Mouse (Mus musculus): Measurements from ENCODE around the gene Tbpl1. TPM values are rescaled to one million over a fixed set of nuclear protein-coding genes. Genes with fewer than 3 reads are reported as not detected.

Gene Tbpl1
- 74.5 and 75.7 TPM in 2 replicates for polyA plus RNA-seq (2015; fragmentation: Nextera tagmentation; extraction: Ambion mirVana)

DNA sequence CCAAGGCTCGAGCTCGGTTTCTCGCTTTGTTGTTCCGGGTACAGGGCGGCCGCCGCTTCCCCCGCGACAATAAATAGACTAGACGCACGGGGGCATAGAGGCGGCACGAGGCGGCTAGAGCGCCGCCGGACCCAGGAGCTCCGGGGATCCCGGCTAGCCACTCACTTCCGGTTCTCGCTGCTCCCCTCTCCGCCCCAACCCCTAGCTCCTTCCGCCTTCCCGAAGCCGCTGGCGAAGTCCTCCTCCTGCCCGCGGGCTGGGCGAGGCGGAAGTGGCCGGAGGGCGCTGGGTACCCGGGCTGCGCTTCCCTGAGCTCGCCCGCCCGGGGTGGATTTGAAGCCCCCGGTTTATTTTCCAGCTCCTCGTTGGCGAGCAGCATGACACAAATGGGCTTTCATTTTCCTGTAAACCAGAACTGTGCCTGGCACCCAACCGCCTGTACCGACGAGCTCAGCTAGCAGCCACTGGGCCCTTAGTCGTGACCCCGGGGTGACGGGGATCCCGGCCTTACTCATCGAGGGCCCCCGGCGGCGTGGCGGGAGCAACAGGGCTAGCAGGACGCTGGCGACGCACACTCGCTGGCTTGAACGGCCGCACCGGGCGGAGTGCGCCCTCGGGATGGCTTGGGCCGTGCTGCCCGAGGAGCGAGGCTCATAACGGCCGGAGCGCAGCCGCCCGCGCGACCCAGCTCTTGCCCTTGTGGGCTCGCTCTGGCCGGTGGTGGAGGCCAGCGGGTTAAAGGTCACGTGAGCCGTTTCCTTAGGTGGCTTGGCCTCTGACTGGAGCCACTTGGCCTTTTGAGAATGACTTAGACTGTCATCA, at the start of gene Tbpl1:
TSS of gene Tbpl1 (minus strand) at position 667 of the 822 bp plus-strand sequence.
- peak; percentile 98 for ATAC-seq (replicated peaks; ENCODE audit: low FRiP score)
- Histone ChIP-seq H3K4me1 (peaks cover 20% of the 10 kb centered on the region), H3K27me3 (no peaks in the 10 kb centered on the region), H3K9ac (peak within 1 kb of the TSS; percentile 92), H3K9me3 (replicated peaks) (no peaks in the 10 kb centered on the region), H3K27ac (peak within 1 kb of the TSS; percentile 91), H3K36me3 (no peaks in the 10 kb centered on the region), H3K4me2 (peak within 1 kb of the TSS; percentile 87), H3K4me3 (replicated peaks) (peak within 1 kb of the TSS; percentile 76)
- under 1% methylated on average over 77 of the region's 77 CpGs for WGBS

DNA sequence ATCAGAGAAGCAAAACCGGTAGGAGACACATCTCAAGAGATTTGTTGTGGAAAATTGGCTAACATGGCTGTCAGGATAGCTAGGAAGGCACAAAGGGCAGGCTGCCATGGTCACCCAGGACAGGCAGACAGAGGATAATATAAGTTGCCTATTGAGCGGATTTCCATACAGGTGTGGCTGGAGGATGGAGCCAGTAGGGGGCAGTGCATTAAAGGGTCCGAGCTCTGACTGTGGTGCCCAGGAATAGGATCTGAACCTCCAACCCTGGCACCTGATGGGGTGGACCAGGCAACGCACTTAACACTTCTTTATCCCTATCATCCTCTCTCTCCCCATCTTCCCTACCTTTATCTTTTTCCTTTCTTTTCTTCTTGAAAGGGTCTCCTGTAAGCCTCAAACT, 49.7 kb upstream of the Tbpl1 start:
- 52% methylated on average over 4 of the region's 4 CpGs for WGBS
- Histone ChIP-seq H3K4me1 (peaks cover 8% of the 10 kb centered on the region; the same call in 1 of the 2 replicates), H3K4me2 (no peak overlapping the region), H3K9me3 (replicated peaks) (no peaks in the 10 kb centered on the region), H3K27ac (no peak overlapping the region), H3K27me3 (no peaks in the 10 kb centered on the region; the same call in 1 of the 2 replicates), H3K9ac (no peak overlapping the region), H3K36me3 (no peaks in the 10 kb centered on the region), H3K4me3 (replicated peaks) (no peak overlapping the region)
- ATAC-seq (replicated peaks; ENCODE audit: low FRiP score), result no peak

DNA sequence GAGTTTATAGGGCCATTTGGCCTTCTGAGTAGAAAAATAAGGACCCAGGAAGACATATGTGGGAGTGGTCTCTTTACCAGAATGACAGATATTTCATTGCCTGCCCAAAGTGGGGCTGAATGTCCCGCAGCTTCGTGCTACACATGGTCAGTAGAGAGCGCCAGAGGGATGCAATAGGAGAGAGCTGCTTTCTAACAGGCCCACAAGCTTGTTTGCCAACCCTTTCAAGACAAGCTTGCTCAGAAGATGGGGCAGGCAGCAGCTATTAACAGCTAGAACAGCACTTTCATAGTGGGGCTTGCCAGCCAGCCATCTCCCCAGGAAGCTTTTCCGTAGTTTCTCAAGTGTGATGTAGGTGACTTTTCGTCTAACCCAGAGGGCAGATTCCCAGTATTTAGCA, 46.2 kb upstream of the Tbpl1 start:
- Histone ChIP-seq H3K9ac (no peak overlapping the region), H3K4me3 (replicated peaks) (no peak overlapping the region), H3K27me3 (no peaks in the 10 kb centered on the region; the same call in 1 of the 2 replicates), H3K9me3 (replicated peaks) (no peaks in the 10 kb centered on the region), H3K36me3 (no peaks in the 10 kb centered on the region), H3K27ac (no peak overlapping the region), H3K4me2 (no peak overlapping the region), H3K4me1 (peaks cover 4% of the 10 kb centered on the region; the same call in 1 of the 2 replicates)
- no peak for ATAC-seq (replicated peaks; ENCODE audit: low FRiP score)
- WGBS, result 6% methylated on average over 5 of the region's 5 CpGs

DNA sequence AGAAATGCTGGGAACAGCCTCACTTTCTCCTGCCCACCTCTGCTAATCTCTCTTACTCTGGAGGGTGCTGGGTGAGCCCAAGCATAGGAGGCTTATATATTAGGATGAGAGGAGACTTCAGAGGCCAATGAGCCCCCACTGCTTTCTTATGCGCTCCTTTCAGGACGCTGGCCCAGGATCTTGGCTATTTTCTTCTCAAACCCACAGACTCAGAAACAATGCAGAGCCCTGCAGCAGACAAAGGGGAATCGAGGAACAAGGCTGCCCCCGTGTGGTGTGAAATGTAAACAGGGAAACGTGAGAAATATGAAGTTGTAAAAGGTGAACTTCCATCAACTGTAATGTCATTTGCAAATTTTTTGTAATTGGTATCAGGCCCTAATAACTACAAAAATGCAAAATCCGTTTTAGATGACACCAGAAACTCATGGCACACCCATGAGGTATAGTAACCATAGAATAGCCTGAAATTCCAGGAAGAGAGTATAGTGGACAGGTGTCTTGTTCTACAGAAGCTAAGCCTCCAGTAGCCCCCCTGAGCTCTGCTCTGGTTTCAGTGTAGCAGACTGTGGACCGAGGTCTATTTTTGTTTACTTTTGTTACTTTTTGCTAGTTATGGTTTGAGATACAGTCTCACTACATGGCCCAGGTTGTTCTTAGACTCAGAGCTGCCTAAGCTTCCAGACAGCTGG, 44.4 kb upstream of the Tbpl1 start:
- H3K4me3 ChIP-seq (replicated peaks), result no peak overlapping the region
- H3K4me2 ChIP-seq, result no peak overlapping the region
- no peak overlapping the region for H3K27ac ChIP-seq
- H3K36me3 ChIP-seq, result no peaks in the 10 kb centered on the region
- 11% methylated on average over 7 of the region's 7 CpGs for WGBS
- H3K9ac ChIP-seq, result no peak overlapping the region
- H3K9me3 ChIP-seq (replicated peaks), result no peaks in the 10 kb centered on the region
- H3K4me1 ChIP-seq, result peaks cover 4% of the 10 kb centered on the region; the same call in 1 of the 2 replicates
- no peaks in the 10 kb centered on the region; the same call in 1 of the 2 replicates for H3K27me3 ChIP-seq
- ATAC-seq (replicated peaks; ENCODE audit: low FRiP score), result no peak

DNA sequence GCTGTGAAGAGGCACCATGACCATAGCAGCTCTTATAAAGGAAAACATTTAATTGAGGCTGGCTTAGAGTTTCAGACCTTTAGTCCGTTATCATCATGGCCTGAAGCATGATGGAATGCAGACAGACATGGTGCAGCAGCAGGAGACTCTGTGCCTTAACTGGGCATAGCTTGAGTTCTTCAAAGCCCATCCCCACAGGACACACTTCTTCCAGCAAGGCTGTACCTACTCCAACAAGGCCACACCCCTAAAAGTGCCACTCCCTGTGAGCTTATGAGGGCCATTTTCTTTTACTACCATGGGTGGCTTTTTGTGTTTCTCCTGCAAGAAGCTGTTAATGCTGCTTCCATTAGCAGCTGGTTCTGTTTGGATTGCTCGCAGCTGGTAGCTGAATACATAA, 43.7 kb upstream of the Tbpl1 start:
- H3K27me3 ChIP-seq, result no peaks in the 10 kb centered on the region; the same call in 1 of the 2 replicates
- H3K36me3 ChIP-seq, result no peaks in the 10 kb centered on the region
- WGBS, result 72% methylated on average over 2 of the region's 2 CpGs
- H3K4me1 ChIP-seq, result peaks cover 4% of the 10 kb centered on the region; the same call in 1 of the 2 replicates
- no peak overlapping the region for H3K9ac ChIP-seq
- ATAC-seq (replicated peaks; ENCODE audit: low FRiP score), result no peak
- no peak overlapping the region for H3K4me3 ChIP-seq (replicated peaks)
- no peaks in the 10 kb centered on the region for H3K9me3 ChIP-seq (replicated peaks)
- H3K4me2 ChIP-seq, result no peak overlapping the region
- no peak overlapping the region for H3K27ac ChIP-seq

DNA sequence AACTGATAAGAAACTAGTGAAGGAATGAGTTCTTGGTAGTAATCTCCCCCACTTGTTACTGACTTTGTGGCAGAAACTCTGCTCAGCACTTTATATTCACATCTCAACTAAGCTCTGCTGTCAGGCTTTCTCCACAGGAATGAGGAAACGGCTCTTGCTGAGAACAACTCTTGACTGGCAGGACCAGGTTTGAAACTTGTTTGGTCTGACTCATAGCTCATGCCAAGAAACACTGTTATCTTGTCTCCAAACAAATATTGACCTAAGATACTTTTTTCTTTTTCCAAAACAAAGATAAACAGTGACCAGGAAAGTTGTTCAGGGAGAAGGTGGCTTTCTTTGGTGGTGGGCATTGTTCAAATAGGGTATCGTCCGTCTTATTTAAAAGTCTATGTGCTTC, 42.9 kb upstream of the Tbpl1 start:
- Histone ChIP-seq H3K27me3 (no peaks in the 10 kb centered on the region; the same call in 1 of the 2 replicates), H3K9me3 (replicated peaks) (no peaks in the 10 kb centered on the region), H3K27ac (no peak overlapping the region), H3K36me3 (no peaks in the 10 kb centered on the region), H3K4me2 (no peak overlapping the region), H3K4me3 (replicated peaks) (no peak overlapping the region), H3K9ac (no peak overlapping the region), H3K4me1 (peaks cover 4% of the 10 kb centered on the region; the same call in 1 of the 2 replicates)
- WGBS, result 88% methylated on average over 3 of the region's 3 CpGs
- no peak for ATAC-seq (replicated peaks; ENCODE audit: low FRiP score)

DNA sequence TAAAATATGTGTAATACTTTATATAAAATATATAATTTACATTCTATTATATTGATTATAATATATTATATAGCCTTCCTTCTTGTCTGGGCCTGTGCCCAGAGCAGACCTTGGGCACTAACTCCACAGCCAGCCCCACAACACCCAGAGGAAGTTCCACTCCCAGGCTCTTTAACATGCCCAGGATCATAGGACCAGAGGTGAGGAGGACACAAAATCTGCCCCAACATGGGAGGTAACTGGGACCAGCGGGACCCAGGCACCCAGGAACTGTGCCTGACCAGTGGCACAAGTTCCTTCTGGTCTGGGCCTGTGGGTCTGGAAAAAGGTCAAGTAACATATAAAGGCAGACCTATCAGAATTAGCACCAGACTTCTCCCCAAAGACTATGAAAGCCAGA, 22.5 kb upstream of the Tbpl1 start:
- 94% methylated on average over 1 of the region's 1 CpGs for WGBS
- Histone ChIP-seq H3K27me3 (no peaks in the 10 kb centered on the region), H3K9me3 (replicated peaks) (no peaks in the 10 kb centered on the region)

DNA sequence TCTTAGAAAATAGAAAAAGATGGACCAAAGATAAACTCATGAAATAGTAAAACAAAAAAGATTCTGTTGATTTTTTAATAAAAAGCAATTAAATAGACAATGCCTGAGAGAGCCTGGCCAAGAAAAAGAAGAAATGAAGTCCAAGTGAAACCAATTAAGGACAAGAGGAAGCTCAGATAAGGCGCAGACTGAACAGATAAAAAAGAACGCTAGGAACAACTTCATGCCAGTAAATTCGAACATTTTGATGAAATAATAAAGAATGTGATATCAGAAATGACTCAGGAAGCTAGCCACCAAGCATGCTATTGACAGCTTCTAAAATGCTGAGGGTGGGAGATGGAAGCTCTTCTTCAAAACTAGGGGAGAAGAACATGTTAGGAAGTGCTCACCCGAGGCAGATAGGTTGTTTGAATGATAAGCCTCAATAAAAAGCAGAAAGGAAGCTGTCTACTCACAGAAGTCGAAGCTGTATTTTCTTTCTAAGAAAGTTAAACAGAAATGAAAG, 19.5 kb upstream of the Tbpl1 start:
- H3K36me3 ChIP-seq, result no peaks in the 10 kb centered on the region
- H3K4me1 ChIP-seq, result peaks cover 2% of the 10 kb centered on the region; the same call in 1 of the 2 replicates
- no peak overlapping the region for H3K4me2 ChIP-seq
- WGBS, result 64% methylated on average over 5 of the region's 5 CpGs
- no peak overlapping the region for H3K4me3 ChIP-seq (replicated peaks)
- H3K9me3 ChIP-seq (replicated peaks), result no peaks in the 10 kb centered on the region
- H3K27me3 ChIP-seq, result no peaks in the 10 kb centered on the region
- H3K27ac ChIP-seq, result no peak overlapping the region
- H3K9ac ChIP-seq, result no peak overlapping the region
- no peak for ATAC-seq (replicated peaks; ENCODE audit: low FRiP score)

More for the DNA sequence above, 22.5 kb upstream of the Tbpl1 start:
- H3K4me1 ChIP-seq, result no peaks in the 10 kb centered on the region
- H3K4me2 ChIP-seq, result no peak overlapping the region
- H3K36me3 ChIP-seq, result no peaks in the 10 kb centered on the region
- H3K9ac ChIP-seq, result no peak overlapping the region
- H3K27ac ChIP-seq, result no peak overlapping the region
- H3K4me3 ChIP-seq (replicated peaks), result no peak overlapping the region
- no peak for ATAC-seq (replicated peaks; ENCODE audit: low FRiP score)

DNA sequence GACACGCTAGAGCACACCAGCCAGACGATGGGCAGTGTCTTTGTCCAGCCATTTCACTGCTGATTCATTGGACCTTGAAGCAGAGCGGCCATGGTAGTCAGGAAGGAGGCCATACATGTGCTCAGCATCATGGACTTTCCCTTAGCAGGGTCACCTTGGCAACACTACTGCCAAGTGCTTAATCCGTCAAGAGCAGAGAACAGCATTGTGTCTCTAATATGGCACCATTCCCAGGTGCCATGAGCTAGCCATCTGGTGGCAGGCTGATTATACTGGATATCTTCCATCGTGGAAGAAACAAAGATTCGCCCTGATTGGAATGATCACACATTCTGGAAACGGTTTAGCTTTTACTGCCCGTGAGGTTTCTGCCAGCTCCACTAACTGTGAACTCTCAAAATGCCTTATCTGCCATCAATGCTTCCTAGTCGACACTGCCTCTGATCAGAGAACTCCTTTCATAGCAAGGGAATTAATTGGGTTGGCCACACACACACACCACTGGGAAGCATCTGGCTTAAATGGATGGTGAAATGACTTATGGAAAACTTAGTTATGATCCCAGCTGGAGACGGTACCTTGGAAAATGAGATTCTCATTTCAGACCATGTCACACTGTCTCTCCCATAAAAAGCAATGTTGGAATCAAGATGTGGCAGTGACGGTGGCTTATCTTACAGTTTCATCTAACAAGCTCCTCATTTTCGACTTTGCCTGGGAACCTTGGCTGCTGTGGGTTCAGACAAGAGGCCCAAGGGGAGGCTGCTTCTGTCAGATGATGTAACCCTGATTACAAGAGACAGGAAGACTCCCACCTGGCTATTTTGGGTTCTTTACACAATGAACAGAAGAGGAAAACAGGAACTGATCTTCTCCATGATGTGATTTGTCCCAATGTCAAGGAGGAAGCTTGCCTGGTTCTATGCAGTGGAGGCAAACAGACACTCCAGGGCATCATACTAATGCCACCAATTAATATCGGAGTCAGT, 14.9 kb upstream of the Tbpl1 start:
- no peak overlapping the region for H3K4me3 ChIP-seq (replicated peaks)
- no peak overlapping the region for H3K9ac ChIP-seq
- no peak overlapping the region for H3K27ac ChIP-seq
- 63% methylated on average over 13 of the region's 13 CpGs for WGBS
- no peak overlapping the region for H3K4me2 ChIP-seq
- H3K36me3 ChIP-seq, result no peaks in the 10 kb centered on the region
- H3K9me3 ChIP-seq (replicated peaks), result no peaks in the 10 kb centered on the region
- no peaks in the 10 kb centered on the region for H3K27me3 ChIP-seq
- peaks cover 5% of the 10 kb centered on the region; the same call in 1 of the 2 replicates for H3K4me1 ChIP-seq
- ATAC-seq (replicated peaks; ENCODE audit: low FRiP score), result no peak

DNA sequence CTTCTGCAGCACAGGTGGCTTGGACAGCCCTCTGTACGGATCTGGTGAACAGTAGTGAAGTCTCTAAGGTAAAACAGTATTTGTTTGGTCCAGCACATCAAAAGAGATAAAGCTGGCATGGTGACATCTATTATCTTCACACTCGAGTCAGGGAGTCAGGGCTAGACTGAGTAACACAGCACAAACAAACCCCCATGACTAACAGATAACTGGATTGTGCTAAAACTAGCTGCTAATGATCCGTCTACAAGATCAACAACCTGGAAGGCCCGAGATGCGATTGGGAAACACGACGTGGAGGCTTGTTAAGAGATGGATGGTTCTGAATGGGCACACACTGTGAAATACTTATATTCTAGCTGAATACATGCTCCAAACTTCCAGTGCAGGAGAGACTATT, 14.2 kb upstream of the Tbpl1 start:
- H3K27me3 ChIP-seq, result no peaks in the 10 kb centered on the region
- no peaks in the 10 kb centered on the region for H3K9me3 ChIP-seq (replicated peaks)
- H3K4me3 ChIP-seq (replicated peaks), result no peak overlapping the region
- ATAC-seq (replicated peaks; ENCODE audit: low FRiP score), result no peak
- peaks cover 5% of the 10 kb centered on the region; the same call in 1 of the 2 replicates for H3K4me1 ChIP-seq
- no peak overlapping the region for H3K9ac ChIP-seq
- WGBS, result 70% methylated on average over 7 of the region's 7 CpGs
- no peak overlapping the region for H3K27ac ChIP-seq
- H3K4me2 ChIP-seq, result no peak overlapping the region
- no peaks in the 10 kb centered on the region for H3K36me3 ChIP-seq

DNA sequence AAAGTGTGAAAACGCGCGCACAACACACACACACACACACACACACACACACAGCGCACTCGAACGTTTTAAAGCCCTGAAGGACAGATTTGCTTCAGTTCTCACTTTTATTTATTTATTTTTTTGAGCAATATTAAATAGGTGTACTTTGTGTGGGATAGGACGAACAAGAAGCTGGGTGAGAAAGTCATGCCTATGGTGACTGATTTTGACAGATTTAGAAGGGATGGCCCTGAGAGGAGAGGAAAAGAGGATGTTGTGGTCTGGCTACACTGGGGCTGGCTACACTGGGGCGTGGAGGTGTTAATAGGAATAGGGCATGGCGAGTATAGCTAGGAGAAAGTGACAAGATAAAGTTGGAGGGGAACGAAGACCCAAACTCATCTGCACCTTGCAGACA, 443 bp upstream of the Tbpl1 start:
- no peak for ATAC-seq (replicated peaks; ENCODE audit: low FRiP score)
- Histone ChIP-seq H3K9ac (peak overlapping the region; percentile 92), H3K9me3 (replicated peaks) (no peaks in the 10 kb centered on the region), H3K36me3 (no peaks in the 10 kb centered on the region), H3K4me3 (replicated peaks) (peak overlapping the region; percentile 76), H3K4me2 (peak overlapping the region; percentile 87), H3K4me1 (peaks cover 20% of the 10 kb centered on the region), H3K27me3 (no peaks in the 10 kb centered on the region), H3K27ac (peak overlapping the region; percentile 91)
- 61% methylated on average over 10 of the region's 10 CpGs for WGBS
